Mouse (Mus musculus): ENCODE results near the gene Snx22.

DNA sequence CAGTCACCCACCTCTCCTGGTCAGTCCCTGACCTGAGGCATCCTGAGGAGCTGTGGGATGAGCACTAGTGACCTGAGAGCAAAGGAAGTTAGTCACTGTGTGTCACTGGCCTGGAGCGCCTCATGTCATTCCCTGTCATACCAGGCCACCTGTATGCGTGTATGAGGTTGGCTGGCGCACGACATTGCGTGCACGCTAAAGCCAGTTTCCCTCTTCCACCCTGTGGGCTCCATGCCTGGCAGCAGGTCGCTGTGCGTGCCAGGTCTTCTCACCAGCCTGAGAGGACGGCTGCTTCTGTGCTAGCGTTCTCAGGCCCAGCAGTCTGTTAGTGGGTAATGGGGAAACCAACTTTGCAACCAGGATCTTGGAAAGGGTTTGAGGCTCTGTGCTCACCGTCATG is 5.2 kb downstream of the Snx22 start:
- no peak for TF ChIP-seq TAL1 (IDR thresholded peaks at IDR 0.05; ENCODE audit: low read length)
- no peak for TF ChIP-seq EP300 (IDR thresholded peaks at IDR 0.05; ENCODE audit: low read depth in 1 of 2, low read length in 2 of 2)
- TF ChIP-seq MAX (IDR thresholded peaks at IDR 0.05; ENCODE audit: low read length): no peak
- TF ChIP-seq RAD21 (IDR thresholded peaks at IDR 0.05; ENCODE audit: low read depth, low read length): no peak

Data from MEL (cell line).